Mouse (Mus musculus) forebrain, embryonic 14.5 days (tissue): ENCODE results near the gene Plppr3. TPM values are rescaled to one million over a fixed set of nuclear protein-coding genes. Genes with fewer than 3 reads are reported as not detected.

Experiments used
- ATAC-seq: fragments of 200-750 bp; cut with Nextera tagmentation; 2 replicates; pipeline ENCODE4 v1.8.0; 2017; ENCODE audit warnings: mild to moderate bottlenecking, moderate library complexity
- DNase-seq: peaks from one replicate; pipeline ENCODE4 v3.0.0-alpha.2; 2015; ENCODE audit warnings: low spot score
- H3K27ac ChIP-seq: fragments of 300-500 bp; sonication (generic); 2 replicates; pipeline ENCODE4 v1.5.1; 2014; ENCODE audit warnings: low read depth, mild to moderate bottlenecking, control low read depth, low read length, moderate library complexity
- H3K27me3 ChIP-seq: fragments of 300-500 bp; sonication (generic); replicated peaks from 2 replicates; pipeline ENCODE4 v1.6.1; 2014; ENCODE audit warnings: low read length, control low read depth, mixed read lengths; ENCODE audit not compliant: control insufficient read depth, insufficient read depth
- H3K36me3 ChIP-seq: fragments of 300-500 bp; sonication (generic); 2 replicates; pipeline ENCODE4 v1.6.1; 2014; ENCODE audit warnings: low read length, control low read depth; ENCODE audit not compliant: control insufficient read depth, insufficient read depth
- H3K4me1 ChIP-seq: fragments of 300-500 bp; sonication (generic); 2 replicates; pipeline ENCODE4 v1.6.1; 2014; ENCODE audit warnings: antibody characterized with exemption, low read length, control low read depth; ENCODE audit not compliant: control insufficient read depth, insufficient read depth
- H3K4me2 ChIP-seq: fragments of 300-500 bp; sonication (generic); 2 replicates; pipeline ENCODE4 v1.6.1; 2014; ENCODE audit warnings: mild to moderate bottlenecking, control low read depth, low read length
- H3K4me3 ChIP-seq: fragments of 300-500 bp; sonication (generic); 2 replicates; pipeline ENCODE4 v1.5.1; 2014; ENCODE audit warnings: low read depth, low read length, control low read depth
- H3K9ac ChIP-seq: fragments of 300-500 bp; sonication (generic); 2 replicates; pipeline ENCODE4 v1.6.1; 2014; ENCODE audit warnings: mild to moderate bottlenecking, low read length, control low read depth, moderate library complexity
- H3K9me3 ChIP-seq: fragments of 300-500 bp; sonication (generic); replicated peaks from 2 replicates; pipeline ENCODE4 v1.6.1; 2016; ENCODE audit warnings: low read length, control low read depth, mixed read lengths; ENCODE audit not compliant: control insufficient read depth
- WGBS: fragments of 180-500 bp; shearing (Covaris S2); extraction: QIAGEN DNeasy Blood & Tissue Kit; methylation state at CpG from one replicate; pipeline ENCODE4 v1.1.7; 2014; 5-methylcytosine and 5-hydroxymethylcytosine counted together
- polyA plus RNA-seq: library from polyadenylated mRNA; unstranded; fragments of >200 nt; fragmentation: Nextera tagmentation; extraction: Ambion mirVana; gene quantifications from 2 replicates; pipeline ENCODE4 v1.2.1, GENCODE M21; 2014

Plppr3 gene
- polyA plus RNA-seq, 1 experiment from 2014 or later = 224 TPM

- Histone ChIP-seq H3K36me3 (no peaks in the 10 kb centered on the region), H3K9ac (no peak overlapping the region), H3K4me1 (peaks cover 11% of the 10 kb centered on the region), H3K4me2 (no peak overlapping the region), H3K9me3 (no peaks in the 10 kb centered on the region), H3K4me3 (no peak overlapping the region), H3K27ac (no peak overlapping the region), H3K27me3 (peaks cover 9% of the 10 kb centered on the region; the same call in 1 of the 2 replicates)
- ATAC-seq = no peak
- 49% methylated on average over 3 of the region's 3 CpGs for WGBS
- no peak for DNase-seq
Measured at GRCm38 (mm10) chr10:79879527-79879926, 5.1 kb upstream of the Plppr3 start.

DNA sequence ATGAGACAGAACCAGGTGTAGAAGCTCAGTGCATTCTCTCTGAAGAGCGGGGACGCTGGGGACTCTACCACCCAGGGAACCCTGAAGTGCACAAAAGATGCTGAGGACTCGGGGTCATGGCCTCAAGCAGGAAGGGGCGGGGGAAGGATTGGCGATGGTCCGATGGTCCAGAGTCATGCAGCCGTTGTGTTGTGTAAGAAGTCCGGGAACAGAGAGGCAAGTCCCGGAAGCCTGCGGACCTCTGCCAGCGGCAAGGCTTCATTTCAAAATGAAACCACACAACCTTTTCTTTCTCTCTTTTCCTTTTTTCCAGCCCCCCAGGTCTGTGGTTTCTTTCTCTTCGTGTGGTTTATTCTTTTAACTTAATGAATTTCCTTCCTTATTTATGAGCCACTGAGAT, 3.3 kb upstream of the Plppr3 start:
- H3K9ac ChIP-seq = no peak overlapping the region
- 0 out of 2 replicates have a peak, but pooled peaks cover 9% of the 10 kb centered on the region for H3K27me3 ChIP-seq
- H3K9me3 ChIP-seq = no peaks in the 10 kb centered on the region
- DNase-seq (no peak), ATAC-seq (no peak)
- no peak overlapping the region for H3K4me3 ChIP-seq
- H3K4me1 ChIP-seq = peaks cover 11% of the 10 kb centered on the region
- H3K36me3 ChIP-seq = no peaks in the 10 kb centered on the region
- H3K4me2 ChIP-seq = no peak overlapping the region
- WGBS = 56% methylated on average over 12 of the region's 12 CpGs
- H3K27ac ChIP-seq = no peak overlapping the region

DNA sequence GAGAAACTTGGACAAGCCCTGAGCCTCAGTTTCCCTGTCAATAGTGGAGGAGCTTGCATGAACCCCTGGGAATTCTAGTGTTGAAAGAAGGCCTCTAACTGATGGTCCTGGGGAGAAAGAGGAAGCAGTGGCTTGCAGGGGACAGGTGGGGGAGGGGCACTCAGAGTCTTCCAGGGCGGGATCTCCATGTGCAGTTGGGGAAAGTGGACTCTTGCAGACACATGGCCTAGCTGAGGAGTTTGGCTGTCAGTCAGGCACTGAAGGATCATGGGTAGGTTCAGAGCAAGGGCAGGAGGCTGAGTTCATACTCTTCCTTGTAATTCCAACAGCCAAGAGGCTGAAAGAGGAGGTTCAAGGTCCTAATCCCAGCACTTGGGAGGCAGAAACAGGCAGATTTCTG, 2.7 kb upstream of the Plppr3 start:
- Histone ChIP-seq H3K9me3 (no peaks in the 10 kb centered on the region), H3K4me1 (peaks cover 10% of the 10 kb centered on the region), H3K9ac (no peak overlapping the region), H3K36me3 (no peaks in the 10 kb centered on the region), H3K4me3 (no peak overlapping the region), H3K4me2 (no peak overlapping the region), H3K27me3 (0 out of 2 replicates have a peak, but pooled peaks cover 3% of the 10 kb centered on the region), H3K27ac (no peak overlapping the region)
- ATAC-seq (no peak), DNase-seq (no peak)
- WGBS = 56% methylated on average over 1 of the region's 1 CpGs

DNA sequence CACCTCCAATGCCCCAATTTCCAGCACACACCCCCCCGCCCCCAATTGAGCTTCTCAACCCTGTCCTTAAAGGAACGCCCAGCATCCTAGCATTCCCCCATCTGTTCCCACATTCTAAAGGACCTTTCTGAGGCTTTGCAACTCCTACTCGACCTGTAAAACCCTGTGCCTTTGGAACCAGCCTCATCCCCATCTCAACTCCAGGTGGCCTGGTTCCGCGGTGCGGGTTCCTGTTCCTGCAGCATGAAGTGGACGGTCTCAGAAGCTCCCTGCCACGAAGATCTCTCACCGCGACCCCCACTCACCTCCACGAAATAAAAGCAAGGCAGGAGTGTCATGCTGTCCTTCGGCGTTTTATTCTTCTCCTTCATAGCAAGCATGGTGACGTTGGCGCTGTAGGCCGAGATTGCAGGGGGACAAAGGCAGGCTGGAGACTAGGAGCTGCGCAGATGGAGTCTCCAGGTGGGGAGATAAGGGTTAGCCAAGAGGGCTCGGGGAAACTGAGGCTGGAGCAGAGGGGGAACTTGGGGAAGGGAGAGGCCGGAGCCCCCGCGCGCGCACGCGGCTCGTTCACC, 632 bp downstream of the Plppr3 start:
- peak; percentile 46 for DNase-seq
- Histone ChIP-seq H3K4me3 (peak overlapping the region; percentile 85), H3K4me1 (peaks cover 17% of the 10 kb centered on the region), H3K27ac (peak overlapping the region; percentile 97), H3K27me3 (no peaks in the 10 kb centered on the region), H3K9ac (peak overlapping the region; percentile 98), H3K9me3 (no peaks in the 10 kb centered on the region), H3K36me3 (peaks cover 29% of the 10 kb centered on the region), H3K4me2 (peak overlapping the region; percentile 74)
- WGBS = under 1% methylated on average over 26 of the region's 26 CpGs
- peak; percentile 54 for ATAC-seq

- Histone ChIP-seq H3K4me2 (peak overlapping the region; percentile 74), H3K4me1 (peaks cover 17% of the 10 kb centered on the region), H3K27ac (peak overlapping the region; percentile 97), H3K27me3 (no peaks in the 10 kb centered on the region), H3K36me3 (peaks cover 31% of the 10 kb centered on the region), H3K9ac (peak overlapping the region; percentile 98), H3K4me3 (peak overlapping the region; percentile 85), H3K9me3 (no peaks in the 10 kb centered on the region)
- peak; percentile 10; the same call in 1 of the 2 replicates for ATAC-seq
- 2% methylated on average over 6 of the region's 6 CpGs for WGBS
- peak; percentile 61 for DNase-seq
Measured at GRCm38 (mm10) chr10:79873313-79873712, 1.1 kb downstream of the Plppr3 start.

GRCm38 (mm10) chr10:79872862-79873261, 1.6 kb downstream of the Plppr3 start:
- H3K4me2 ChIP-seq = peak overlapping the region; percentile 74
- peak overlapping the region; percentile 97; the same call in 1 of the 2 replicates for H3K27ac ChIP-seq
- peak overlapping the region; percentile 98 for H3K9ac ChIP-seq
- peaks cover 31% of the 10 kb centered on the region for H3K36me3 ChIP-seq
- H3K4me3 ChIP-seq = peak overlapping the region; percentile 85
- peaks cover 17% of the 10 kb centered on the region for H3K4me1 ChIP-seq
- no peak for DNase-seq
- no peak for ATAC-seq
- no peaks in the 10 kb centered on the region for H3K27me3 ChIP-seq
- WGBS = 48% methylated on average over 3 of the region's 3 CpGs
- no peaks in the 10 kb centered on the region for H3K9me3 ChIP-seq

GRCm38 (mm10) chr10:79871845-79872244, 2.6 kb downstream of the Plppr3 start:
- 70% methylated on average over 8 of the region's 8 CpGs for WGBS
- ATAC-seq (no peak), DNase-seq (no peak)
- H3K4me1 ChIP-seq = peaks cover 17% of the 10 kb centered on the region
- H3K27ac ChIP-seq = no peak overlapping the region
- peak overlapping the region; percentile 5; the same call in 1 of the 2 replicates for H3K4me3 ChIP-seq
- peak overlapping the region; percentile 74 for H3K4me2 ChIP-seq
- H3K9ac ChIP-seq = 0 out of 2 replicates have a peak overlapping the region, but pooled peaks have one; percentile 17
- H3K36me3 ChIP-seq = peaks cover 40% of the 10 kb centered on the region
- H3K9me3 ChIP-seq = no peaks in the 10 kb centered on the region
- H3K27me3 ChIP-seq = no peaks in the 10 kb centered on the region

DNA sequence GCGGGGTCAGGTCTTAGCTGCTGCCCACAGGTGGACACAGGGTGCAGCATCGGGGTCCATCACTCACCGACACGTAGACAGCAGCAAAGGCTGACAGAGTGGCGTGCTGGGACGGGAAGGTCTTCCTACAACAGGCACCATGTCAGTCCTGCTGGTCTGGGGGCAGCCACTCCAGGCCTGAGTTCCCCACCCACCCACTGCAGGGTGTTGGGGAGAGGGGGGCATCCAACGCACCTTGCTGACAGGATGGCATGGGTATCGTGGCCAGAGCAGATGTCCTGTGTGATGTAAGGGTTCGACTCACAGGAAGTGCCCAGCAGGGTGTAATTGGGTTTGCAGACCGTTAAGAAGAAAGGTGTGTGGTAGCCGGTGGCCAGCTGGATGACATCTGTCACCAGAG, 7.8 kb downstream of the Plppr3 start:
- no peak for ATAC-seq
- Histone ChIP-seq H3K9ac (no peak overlapping the region), H3K36me3 (peaks cover 84% of the 10 kb centered on the region), H3K4me3 (no peak overlapping the region), H3K27ac (0 out of 2 replicates have a peak overlapping the region, but pooled peaks have one; percentile 4), H3K27me3 (no peaks in the 10 kb centered on the region), H3K4me1 (peaks cover 4% of the 10 kb centered on the region), H3K4me2 (no peak overlapping the region), H3K9me3 (no peaks in the 10 kb centered on the region)
- 83% methylated on average over 11 of the region's 11 CpGs for WGBS
- DNase-seq = no peak

DNA sequence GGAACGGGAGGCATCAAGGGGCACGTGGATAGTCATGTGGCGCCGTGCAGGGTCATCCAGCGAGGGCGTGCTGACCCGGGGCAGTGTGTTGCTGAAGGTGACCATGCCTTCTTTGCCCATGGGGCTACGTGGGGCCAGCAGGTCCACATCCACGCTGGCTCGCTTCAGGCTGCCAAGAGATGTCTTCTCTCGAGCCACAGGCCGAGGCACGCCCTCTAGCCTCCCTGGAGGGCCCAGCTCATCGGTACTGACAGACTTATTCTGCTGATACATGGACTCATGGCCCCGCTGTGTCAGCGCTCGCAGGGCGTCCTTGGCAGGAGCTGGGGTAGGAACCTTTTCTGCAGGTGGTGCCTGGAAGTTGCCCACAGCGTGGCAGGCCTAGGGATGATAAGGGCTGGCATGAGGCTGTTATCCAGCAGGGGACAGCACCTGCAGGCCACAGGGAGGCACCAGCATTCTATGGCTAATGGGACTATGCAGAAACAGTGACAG, 8.6 kb downstream of the Plppr3 start:
- no peaks in the 10 kb centered on the region for H3K27me3 ChIP-seq
- ATAC-seq (no peak), DNase-seq (no peak)
- no peak overlapping the region for H3K9ac ChIP-seq
- H3K4me3 ChIP-seq = no peak overlapping the region
- peaks cover 84% of the 10 kb centered on the region for H3K36me3 ChIP-seq
- 76% methylated on average over 19 of the region's 19 CpGs for WGBS
- H3K4me1 ChIP-seq = peaks cover 4% of the 10 kb centered on the region; the same call in 1 of the 2 replicates
- H3K9me3 ChIP-seq = no peaks in the 10 kb centered on the region
- H3K4me2 ChIP-seq = no peak overlapping the region
- H3K27ac ChIP-seq = peak overlapping the region; percentile 39; the same call in 1 of the 2 replicates
